Comparison of ENCODE assay signal across 1 mouse cellular context in genomic region chr5:142750173-142750572, GRCm38 (mm10).
A peak's percentile ranks its signal among the peaks of the same experiment; 100 is the strongest.
TF ChIP-seq lines count a peak whose summit lies in the region.

No protein-coding gene starts in this region.

TF ChIP-seq in MEL, 35 proteins besides CTCF, POLR2A, EP300 and RAD21 (continued from another document):
- TF ChIP-seq KAT2A (conservative IDR thresholded peaks at IDR 0.05; ENCODE audit: low read depth, low read length) (no peak), TAL1 (IDR thresholded peaks at IDR 0.05; ENCODE audit: low read length) (no peak), ZNF384 (IDR thresholded peaks at IDR 0.05; ENCODE audit: low read depth, low read length) (no peak), UBTF (IDR thresholded peaks at IDR 0.05; ENCODE audit: borderline replicate concordance, insufficient read depth, low read depth, low read length) (no peak), GATA1 (IDR thresholded peaks at IDR 0.05; ENCODE audit: low read depth, low read length) (peak; percentile 67), JUND (IDR thresholded peaks at IDR 0.05; ENCODE audit: low read depth, low read length) (no peak), TBP (IDR thresholded peaks at IDR 0.05; ENCODE audit: low read depth, low read length) (peak; percentile 39; the same call in 1 of the 2 replicates), MXI1 (IDR thresholded peaks at IDR 0.05; ENCODE audit: low read depth, low read length) (peak; percentile 36), POLR2AphosphoS5 (IDR thresholded peaks at IDR 0.05; ENCODE audit: borderline replicate concordance, low read depth, low read length) (no peak), ELF1 (IDR thresholded peaks at IDR 0.05; ENCODE audit: low read depth, low read length) (peak; percentile 79), CHD2 (IDR thresholded peaks at IDR 0.05; ENCODE audit: low read length) (no peak), MYC (IDR thresholded peaks at IDR 0.05; ENCODE audit: low read depth, low read length) (no peak), SIN3A (IDR thresholded peaks at IDR 0.05; ENCODE audit: low read length) (peak; percentile 49), GABPA (IDR thresholded peaks at IDR 0.05; ENCODE audit: low read depth, low read length) (no peak), E2F4 (IDR thresholded peaks at IDR 0.05; ENCODE audit: borderline replicate concordance, low read depth, low read length) (no peak), ZC3H11A (IDR thresholded peaks at IDR 0.05; ENCODE audit: low read depth, low read length) (no peak), TCF12 (IDR thresholded peaks at IDR 0.05; ENCODE audit: low read depth, low read length) (peak; percentile 47; the same call in 1 of the 2 replicates), MAZ (IDR thresholded peaks at IDR 0.05; ENCODE audit: low read depth, low read length) (no peak), HCFC1 (IDR thresholded peaks at IDR 0.05; ENCODE audit: low read depth, low read length) (peak; percentile 68), ZKSCAN1 (IDR thresholded peaks at IDR 0.05; ENCODE audit: low read depth, low read length) (no peak), MEF2A (IDR thresholded peaks at IDR 0.05; ENCODE audit: extremely low read depth, insufficient replicate concordance, low read depth, low read length, poor library complexity, severe bottlenecking) (no peak), NRF1 (IDR thresholded peaks at IDR 0.05; ENCODE audit: insufficient read depth, low read depth, low read length, poor library complexity, severe bottlenecking) (no peak), POLR2AphosphoS2 (IDR thresholded peaks at IDR 0.05; ENCODE audit: low read length) (no peak), ETS1 (IDR thresholded peaks at IDR 0.05; ENCODE audit: low read depth, low read length) (peak; percentile 52; the same call in 1 of the 2 replicates), MAFK (IDR thresholded peaks at IDR 0.05; ENCODE audit: borderline replicate concordance, low read depth, low read length) (no peak), MAX (IDR thresholded peaks at IDR 0.05; ENCODE audit: low read length) (no peak), NELFE (IDR thresholded peaks at IDR 0.05; ENCODE audit: low read depth, low read length) (no peak), MYB (IDR thresholded peaks at IDR 0.05; ENCODE audit: low read depth, low read length) (no peak), USF2 (IDR thresholded peaks at IDR 0.05; ENCODE audit: borderline replicate concordance in 1 of 2, insufficient read depth in 1 of 2, low read depth in 1 of 2, low read length in 2 of 2) (0 out of 4 replicates have a peak, but pooled peaks of 1 of the 2 experiments have one; percentile 25), SMC3 (IDR thresholded peaks at IDR 0.05; ENCODE audit: low read depth, low read length) (no peak), RCOR1 (IDR thresholded peaks at IDR 0.05; ENCODE audit: low read depth, low read length) (0 out of 2 replicates have a peak, but pooled peaks have one; percentile 35)
